Comparison of ENCODE assay signal across 8 mouse cellular contexts in the genomic region with DNA sequence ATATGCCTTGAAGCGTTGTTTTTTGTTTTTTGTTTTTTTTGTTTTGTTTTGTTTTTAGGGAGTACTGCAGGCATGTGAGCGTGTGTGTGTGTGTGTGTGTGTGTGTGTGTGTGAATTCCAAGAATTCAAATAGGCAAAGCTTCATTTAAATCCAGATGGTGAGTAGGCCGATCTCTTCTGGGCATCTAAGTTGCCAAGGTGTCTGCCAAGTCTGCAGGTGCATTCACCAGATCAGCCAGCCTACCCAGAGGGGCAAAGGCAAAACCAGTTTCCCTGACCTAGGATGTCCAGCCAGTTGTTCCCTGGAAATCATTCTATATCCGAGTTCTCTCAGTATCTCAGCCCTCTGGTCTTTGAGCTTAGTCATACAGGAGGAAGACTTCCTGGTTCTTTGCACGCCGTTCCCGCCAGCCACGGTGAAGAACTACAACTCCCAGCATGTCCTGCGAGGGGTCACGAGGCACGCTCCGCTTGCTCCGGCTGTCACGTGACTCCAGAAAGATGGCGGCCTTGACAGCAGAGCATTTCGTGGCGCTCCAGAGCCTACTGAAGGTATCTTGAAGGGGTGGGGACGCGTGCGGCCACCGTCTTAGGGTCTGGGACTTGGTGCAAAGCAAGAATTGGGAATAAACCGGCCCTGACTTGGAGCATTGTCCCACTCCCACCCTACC. TPM values are rescaled to one million over a fixed set of nuclear protein-coding genes. Genes with fewer than 3 reads are reported as not detected.
DNase-seq lines count a peak whose midpoint lies in the region; ATAC-seq lines count a peak whose summit lies in the region.

TSS of gene Commd9 (plus strand) at position 480 of the 671 bp plus-strand sequence.

- WGBS in heart, embryonic 10.5 days = 13% methylated on average over 22 of the region's 22 CpGs
- WGBS in kidney, embryonic 15.5 days = 13% methylated on average over 22 of the region's 22 CpGs

- H3K4me2 ChIP-seq in kidney, embryonic 15.5 days = peak within 1 kb of the TSS; percentile 72

- peak; percentile 99 for ATAC-seq in erythroblast, adult 5-6 weeks (replicated peaks; ENCODE audit: low FRiP score, poor library complexity, severe bottlenecking)
- peak; percentile 97 for ATAC-seq in kidney, embryonic 15.5 days (replicated peaks; ENCODE audit: low FRiP score)
- peak; percentile 93 for ATAC-seq in monocyte, adult 5-6 weeks (replicated peaks; ENCODE audit: insufficient number of reproducible peaks, low FRiP score, low TSS enrichment, poor library complexity, severe bottlenecking)

- peaks cover 11% of the 10 kb centered on the region for H3K4me1 ChIP-seq in heart, embryonic 10.5 days
- H3K4me1 ChIP-seq in kidney, embryonic 15.5 days = peaks cover 8% of the 10 kb centered on the region

- peak; percentile 95 to 97 for DNase-seq in B cell, adult 2 months
- DNase-seq in brain, adult 2 months (ENCODE audit: low read depth, low spot score) = peak; percentile 98
- DNase-seq in heart, embryonic 10.5 days (ENCODE audit: low spot score) = peak; percentile 98
- peak; percentile 92 for DNase-seq in liver
- DNase-seq in spleen, postnatal 4 days (ENCODE audit: low spot score in 2 of 2) = peak; percentile 89 to 93

- H3K9ac ChIP-seq in kidney, embryonic 15.5 days = peak within 1 kb of the TSS; percentile 65

- H3K36me3 ChIP-seq in heart, embryonic 10.5 days = no peaks in the 10 kb centered on the region
- no peaks in the 10 kb centered on the region for H3K36me3 ChIP-seq in kidney, embryonic 15.5 days

- H3K27ac ChIP-seq in heart, embryonic 10.5 days = peak within 1 kb of the TSS; percentile 72
- 0 out of 2 replicates have a peak within 1 kb of the TSS, but pooled peaks have one; percentile 5 for H3K27ac ChIP-seq in kidney, embryonic 15.5 days

- H3K9me3 ChIP-seq in heart, embryonic 10.5 days = no peaks in the 10 kb centered on the region
- H3K9me3 ChIP-seq in kidney, embryonic 15.5 days (replicated peaks) = no peaks in the 10 kb centered on the region

- peak within 1 kb of the TSS; percentile 72 for H3K4me3 ChIP-seq in heart, embryonic 10.5 days
- peak within 1 kb of the TSS; percentile 80 for H3K4me3 ChIP-seq in kidney, embryonic 15.5 days (replicated peaks)

- H3K27me3 ChIP-seq in heart, embryonic 10.5 days (ENCODE audit: insufficient read depth, poor library complexity, severe bottlenecking) = no peaks in the 10 kb centered on the region
- no peaks in the 10 kb centered on the region for H3K27me3 ChIP-seq in kidney, embryonic 15.5 days

RNA-seq across cellular contexts. Expression of gene Commd9, which starts in this region (rescaled TPM):
- 1.9 TPM in 1 of 2 replicates, not detected in the other for total RNA-seq in erythroblast, adult 5-6 weeks (2015; ENCODE audit: low replicate concordance)
- 2.3 and 3.6 TPM in 2 replicates for total RNA-seq in erythroblast, adult 5-6 weeks (2017; ENCODE audit: low replicate concordance)
- polyA plus RNA-seq in heart, embryonic 10.5 days (2016; fragmentation: Nextera tagmentation; extraction: Ambion mirVana) = 55.5 and 62.2 TPM in 2 replicates
- polyA plus RNA-seq in kidney, embryonic 15.5 days (2015; fragmentation: Nextera tagmentation; extraction: Ambion mirVana) = 59.2 and 65.6 TPM in 2 replicates
- total RNA-seq in monocyte, adult 5-6 weeks (2017) = 21.2 to 53.4 TPM (median 31.4 TPM) in 3 replicates

Comparison
In these comparisons a context has a peak if more than half of its experiments do, and no peak if none do; other contexts are left out.
1. Peak in every context shown above with its lines: DNase-seq, ATAC-seq, H3K4me3 ChIP-seq and H3K27ac ChIP-seq.